Mouse (Mus musculus): Measurements from ENCODE around the gene Mafb.

Mafb gene

GRCm38 (mm10) chr2:160327167-160327566 is 39.7 kb downstream of the Mafb start:
- 57% methylated on average over 4 of the region's 4 CpGs for WGBS

GRCm38 (mm10) chr2:160325105-160325644 is 41.7 kb downstream of the Mafb start:
- 89% methylated on average over 6 of the region's 6 CpGs for WGBS

GRCm38 (mm10) chr2:160321829-160322228 is 45.0 kb downstream of the Mafb start:
- 51% methylated on average over 4 of the region's 4 CpGs for WGBS

- WGBS = 75% methylated on average over 4 of the region's 4 CpGs
Measured at GRCm38 (mm10) chr2:160318255-160318654, 48.6 kb downstream of the Mafb start.

Measured in cerebral cortex, adult 2 months (tissue).